Mouse (Mus musculus) hindbrain, embryonic 16.5 days (tissue): ENCODE measurements around the gene Dda1. TPM values are rescaled to one million over a fixed set of nuclear protein-coding genes. Genes with fewer than 3 reads are reported as not detected.

Source experiments
- ATAC-seq: fragments of 200-750 bp; cut with Nextera tagmentation; 2 replicates; pipeline ENCODE4 v1.8.0; 2017; ENCODE audit warnings: moderate TSS enrichment, moderate library complexity
- H3K27ac ChIP-seq: fragments of 300-500 bp; sonication (generic); 2 replicates; pipeline ENCODE4 v1.5.1; 2014; ENCODE audit warnings: low read depth, mild to moderate bottlenecking, control low read depth, low read length, moderate library complexity
- H3K27me3 ChIP-seq: fragments of 300-500 bp; sonication (generic); replicated peaks from 2 replicates; pipeline ENCODE4 v1.6.1; 2014; ENCODE audit warnings: low read length; ENCODE audit not compliant: control insufficient read depth, insufficient read depth
- H3K36me3 ChIP-seq: fragments of 300-500 bp; sonication (generic); 2 replicates; pipeline ENCODE4 v1.6.1; 2014; ENCODE audit warnings: mild to moderate bottlenecking, low read length, moderate library complexity, mixed read lengths; ENCODE audit not compliant: control insufficient read depth, insufficient read depth
- H3K4me1 ChIP-seq: fragments of 300-500 bp; sonication (generic); 2 replicates; pipeline ENCODE4 v1.6.1; 2014; ENCODE audit warnings: low read depth, low read length; ENCODE audit not compliant: control insufficient read depth, insufficient read depth
- H3K4me2 ChIP-seq: fragments of 300-500 bp; sonication (generic); 2 replicates; pipeline ENCODE4 v1.6.1; 2014; ENCODE audit warnings: mild to moderate bottlenecking, low read length, control low read depth, moderate library complexity
- H3K4me3 ChIP-seq: fragments of 300-500 bp; sonication (generic); 2 replicates; pipeline ENCODE4 v1.5.1; 2014; ENCODE audit warnings: mild to moderate bottlenecking, low read length, control low read depth, moderate library complexity
- H3K9ac ChIP-seq: fragments of 300-500 bp; sonication (generic); 2 replicates; pipeline ENCODE4 v1.6.1; 2014; ENCODE audit warnings: low read depth, mild to moderate bottlenecking, control low read depth, low read length, moderate library complexity
- H3K9me3 ChIP-seq: fragments of 300-500 bp; sonication (generic); 2 replicates; pipeline ENCODE4 v1.6.1; 2014; ENCODE audit warnings: mild to moderate bottlenecking, low read length, moderate library complexity; ENCODE audit not compliant: control insufficient read depth
- WGBS: fragments of 180-500 bp; shearing (Covaris S2); extraction: QIAGEN DNeasy Blood & Tissue Kit; methylation state at CpG from one replicate; pipeline ENCODE4 v1.1.7; 2014; 5-methylcytosine and 5-hydroxymethylcytosine counted together
- polyA plus RNA-seq: library from polyadenylated mRNA; unstranded; fragments of >200 nt; fragmentation: Nextera tagmentation; extraction: Ambion mirVana; gene quantifications from 2 replicates; pipeline ENCODE4 v1.2.1, GENCODE M21; 2015

Gene Dda1
- polyA plus RNA-seq, 1 experiment from 2014 or later = 247 TPM

- H3K4me2 ChIP-seq = no peak overlapping the region
- no peak overlapping the region for H3K9ac ChIP-seq
- no peak overlapping the region for H3K27ac ChIP-seq
- no peaks in the 10 kb centered on the region for H3K9me3 ChIP-seq
- H3K36me3 ChIP-seq = peaks cover 34% of the 10 kb centered on the region
- no peak overlapping the region for H3K4me3 ChIP-seq
- peaks cover 12% of the 10 kb centered on the region for H3K4me1 ChIP-seq
- peak; percentile 8; the same call in 1 of the 2 replicates for ATAC-seq
- 47% methylated on average over 21 of the region's 22 CpGs for WGBS
- H3K27me3 ChIP-seq = no peaks in the 10 kb centered on the region
Measured at GRCm38 (mm10) chr8:71456906-71457305, 12.1 kb upstream of the Dda1 start.

GRCm38 (mm10) chr8:71457659-71458270, 11.2 kb upstream of the Dda1 start:
- Histone ChIP-seq H3K36me3 (peaks cover 34% of the 10 kb centered on the region), H3K9me3 (no peaks in the 10 kb centered on the region), H3K9ac (no peak overlapping the region), H3K4me2 (no peak overlapping the region), H3K27me3 (no peaks in the 10 kb centered on the region), H3K4me1 (peaks cover 20% of the 10 kb centered on the region), H3K27ac (no peak overlapping the region), H3K4me3 (no peak overlapping the region)
- ATAC-seq = no peak
- 84% methylated on average over 20 of the region's 20 CpGs for WGBS

GRCm38 (mm10) chr8:71460716-71461115, 8.3 kb upstream of the Dda1 start:
- Histone ChIP-seq H3K4me3 (no peak overlapping the region), H3K4me2 (no peak overlapping the region), H3K9ac (no peak overlapping the region), H3K36me3 (peaks cover 34% of the 10 kb centered on the region), H3K27me3 (no peaks in the 10 kb centered on the region), H3K27ac (no peak overlapping the region), H3K9me3 (no peaks in the 10 kb centered on the region), H3K4me1 (peaks cover 31% of the 10 kb centered on the region)
- no peak for ATAC-seq
- WGBS = 92% methylated on average over 6 of the region's 6 CpGs

GRCm38 (mm10) chr8:71461152-71461840, 7.7 kb upstream of the Dda1 start:
- peaks cover 34% of the 10 kb centered on the region for H3K36me3 ChIP-seq
- no peaks in the 10 kb centered on the region for H3K9me3 ChIP-seq
- H3K4me1 ChIP-seq = peaks cover 33% of the 10 kb centered on the region
- peak overlapping the region; percentile 89; the same call in 1 of the 2 replicates for H3K4me2 ChIP-seq
- no peak overlapping the region for H3K27ac ChIP-seq
- H3K4me3 ChIP-seq = no peak overlapping the region
- no peaks in the 10 kb centered on the region for H3K27me3 ChIP-seq
- WGBS = 80% methylated on average over 47 of the region's 47 CpGs
- peak overlapping the region; percentile 35; the same call in 1 of the 2 replicates for H3K9ac ChIP-seq
- ATAC-seq = no peak

DNA sequence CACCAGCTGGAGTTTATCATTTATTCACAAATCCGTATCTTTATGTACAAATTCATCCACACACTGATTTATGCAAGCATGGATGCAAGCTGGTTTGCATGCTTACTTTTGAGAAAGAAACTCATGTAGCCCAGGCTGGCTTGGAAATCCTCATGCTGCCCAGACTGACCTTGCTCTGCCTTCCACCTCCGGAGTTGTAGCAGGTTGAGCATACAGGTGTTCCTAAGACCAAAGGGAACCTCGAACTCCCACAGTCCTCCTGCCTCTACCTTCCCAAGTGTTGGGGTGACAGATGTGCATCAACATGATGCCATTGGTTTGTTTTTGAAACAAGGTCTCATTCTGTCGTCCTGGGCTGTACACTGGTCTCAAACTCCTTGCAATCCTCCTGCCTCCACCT, 6.8 kb upstream of the Dda1 start:
- H3K4me1 ChIP-seq = peaks cover 33% of the 10 kb centered on the region
- H3K4me2 ChIP-seq = peak overlapping the region; percentile 89
- ATAC-seq = no peak
- H3K36me3 ChIP-seq = peaks cover 27% of the 10 kb centered on the region
- no peaks in the 10 kb centered on the region for H3K27me3 ChIP-seq
- H3K27ac ChIP-seq = no peak overlapping the region
- H3K4me3 ChIP-seq = peak overlapping the region; percentile 81
- WGBS = 69% methylated on average over 4 of the region's 4 CpGs
- peak overlapping the region; percentile 88 for H3K9ac ChIP-seq
- no peaks in the 10 kb centered on the region for H3K9me3 ChIP-seq

DNA sequence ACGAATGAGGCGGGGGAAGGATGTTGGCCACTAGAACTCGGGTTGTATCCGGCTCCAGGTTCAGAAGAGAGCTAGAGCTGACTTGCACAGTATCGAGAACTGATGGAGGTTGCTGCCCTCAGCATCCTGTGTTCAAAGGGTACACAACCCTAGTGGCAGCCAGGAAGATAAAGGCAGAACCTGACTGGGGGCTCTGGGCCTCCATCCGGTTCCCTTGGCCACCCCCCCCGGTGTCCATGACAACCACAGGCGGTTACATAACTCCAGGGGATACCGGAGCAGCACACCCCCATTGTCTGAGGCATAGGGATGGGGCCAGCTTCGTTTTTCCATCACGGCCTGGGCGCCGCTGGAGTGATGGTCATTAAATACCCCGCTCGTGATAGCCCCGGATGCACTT, 6.2 kb upstream of the Dda1 start:
- no peaks in the 10 kb centered on the region for H3K27me3 ChIP-seq
- no peaks in the 10 kb centered on the region for H3K9me3 ChIP-seq
- peak overlapping the region; percentile 86 for H3K27ac ChIP-seq
- H3K4me2 ChIP-seq = peak overlapping the region; percentile 89
- ATAC-seq = no peak
- peak overlapping the region; percentile 81 for H3K4me3 ChIP-seq
- peak overlapping the region; percentile 88 for H3K9ac ChIP-seq
- peaks cover 22% of the 10 kb centered on the region for H3K36me3 ChIP-seq
- H3K4me1 ChIP-seq = peaks cover 33% of the 10 kb centered on the region
- 2% methylated on average over 15 of the region's 16 CpGs for WGBS

DNA sequence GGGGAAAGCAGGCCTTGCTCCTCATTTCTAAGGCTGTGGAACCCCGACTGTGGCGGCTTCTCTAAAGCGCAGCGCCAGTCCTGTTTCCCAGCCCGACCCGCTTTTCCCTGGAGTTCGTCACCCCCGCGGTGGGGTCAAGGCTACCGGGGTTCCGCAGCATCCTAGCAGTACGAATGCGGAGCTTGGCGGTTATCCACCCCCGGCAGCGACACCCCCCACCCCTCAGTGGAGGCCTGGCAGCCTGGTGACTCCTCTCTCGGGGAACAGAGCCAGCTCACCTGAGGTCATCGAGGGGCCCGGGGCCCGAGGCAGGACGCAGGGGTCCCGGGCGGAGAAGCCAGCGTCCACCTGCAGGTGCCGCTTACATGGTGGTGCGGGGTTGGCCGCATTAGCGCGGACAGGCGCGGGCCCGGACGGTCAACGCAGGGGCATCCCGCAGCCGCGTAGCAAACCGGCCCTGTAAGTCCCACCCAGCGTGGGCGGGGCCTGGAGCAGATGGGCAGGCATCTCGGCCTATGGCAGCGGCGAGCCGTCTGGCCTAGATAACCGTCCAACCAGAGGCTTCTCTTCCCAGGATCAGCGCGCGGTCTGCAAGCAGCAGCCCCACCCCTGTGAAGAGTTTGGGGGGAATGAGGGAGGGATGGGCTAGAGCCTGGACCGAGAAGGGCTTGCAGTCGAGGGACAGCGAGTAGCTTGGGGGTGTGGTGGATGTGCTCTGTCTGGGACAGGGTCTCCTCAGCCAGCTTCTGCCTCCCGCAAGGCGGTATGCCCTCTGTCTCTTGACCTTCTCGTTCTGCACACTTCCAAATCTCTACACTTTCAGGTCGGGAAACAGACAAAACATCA, 5.6 kb upstream of the Dda1 start, which contains the start of gene Abhd8:
Gene Abhd8 (minus strand): TSS at position 468 of the 846 bp plus-strand sequence.
- H3K36me3 ChIP-seq = peaks cover 17% of the 10 kb centered on the region
- peak within 1 kb of the TSS; percentile 88 for H3K9ac ChIP-seq
- no peaks in the 10 kb centered on the region for H3K27me3 ChIP-seq
- peak; percentile 82 for ATAC-seq
- H3K4me3 ChIP-seq = peak within 1 kb of the TSS; percentile 81
- no peaks in the 10 kb centered on the region for H3K9me3 ChIP-seq
- H3K4me2 ChIP-seq = peak within 1 kb of the TSS; percentile 89
- WGBS = under 1% methylated on average over 54 of the region's 55 CpGs
- peak within 1 kb of the TSS; percentile 86 for H3K27ac ChIP-seq
- H3K4me1 ChIP-seq = peaks cover 33% of the 10 kb centered on the region

GRCm38 (mm10) chr8:71464513-71465500, 4.2 kb upstream of the Dda1 start, which contains the start of gene Mrpl34:
Mrpl34 (plus strand) TSS chr8:71464959.
- under 1% methylated on average over 59 of the region's 59 CpGs for WGBS
- peaks cover 9% of the 10 kb centered on the region for H3K36me3 ChIP-seq
- H3K9me3 ChIP-seq = no peaks in the 10 kb centered on the region
- peak within 1 kb of the TSS; percentile 89 for H3K4me2 ChIP-seq
- H3K4me3 ChIP-seq = peak within 1 kb of the TSS; percentile 81
- peak within 1 kb of the TSS; percentile 77 for H3K9ac ChIP-seq
- peaks cover 35% of the 10 kb centered on the region for H3K4me1 ChIP-seq
- H3K27ac ChIP-seq = peak within 1 kb of the TSS; percentile 85
- peak; percentile 79 for ATAC-seq
- no peaks in the 10 kb centered on the region for H3K27me3 ChIP-seq
